In genomic region chr7:83654938-83655630, GRCm38 (mm10) we compare ENCODE assay signal across 8 mouse cellular contexts. TPM values are rescaled to one million over a fixed set of nuclear protein-coding genes. Genes with fewer than 3 reads are reported as not detected.
DNase-seq lines count a peak whose midpoint lies in the region; ATAC-seq and TF ChIP-seq lines count a peak whose summit lies in the region.

No protein-coding gene starts in this region.

- DNase-seq in B cell, adult 2 months: peak; percentile 79 to 82
- peak; percentile 50 for DNase-seq in kidney, postnatal 0 days (ENCODE audit: low spot score)
- peak; percentile 79 to 89 for DNase-seq in thymus, postnatal 36 days
- no peak for DNase-seq in frontal cortex, postnatal 25 days (ENCODE audit: low spot score in 2 of 2)

- no peaks in the 10 kb centered on the region for H3K9me3 ChIP-seq in kidney, postnatal 0 days (replicated peaks; ENCODE audit: low read length)
- H3K9me3 ChIP-seq in forebrain, embryonic 13.5 days (replicated peaks): no peaks in the 10 kb centered on the region
- H3K9me3 ChIP-seq in hindbrain, embryonic 13.5 days: no peaks in the 10 kb centered on the region

- 0 out of 2 replicates have a peak, but pooled peaks have one; percentile 38 for TF ChIP-seq POLR2A in bone marrow macrophage, adult 2 months (IDR thresholded peaks at IDR 0.05; ENCODE audit: borderline replicate concordance, low read depth, low read length)

- H3K79me2 ChIP-seq in macrophage (ENCODE audit: inconsistent target): peaks cover 43% of the 10 kb centered on the region

- H3K4me3 ChIP-seq in bone marrow macrophage, adult 2 months (ENCODE audit: insufficient read depth, low read length): peak overlapping the region; percentile 72
- no peak overlapping the region for H3K4me3 ChIP-seq in kidney, postnatal 0 days (replicated peaks; ENCODE audit: low read depth, low read length)
- H3K4me3 ChIP-seq in macrophage (ENCODE audit: inconsistent target): peak overlapping the region; percentile 57
- no peak overlapping the region for H3K4me3 ChIP-seq in forebrain, embryonic 13.5 days
- H3K4me3 ChIP-seq in hindbrain, embryonic 13.5 days: no peak overlapping the region

- H3K4me1 ChIP-seq in bone marrow macrophage, adult 2 months (ENCODE audit: control insufficient read depth, insufficient read depth, low read length): peaks cover 73% of the 10 kb centered on the region
- H3K4me1 ChIP-seq in kidney, postnatal 0 days (replicated peaks; ENCODE audit: insufficient read depth, low read length): no peaks in the 10 kb centered on the region
- no peaks in the 10 kb centered on the region for H3K4me1 ChIP-seq in forebrain, embryonic 13.5 days
- no peaks in the 10 kb centered on the region for H3K4me1 ChIP-seq in hindbrain, embryonic 13.5 days (replicated peaks)

- TF ChIP-seq CTCF in bone marrow macrophage, adult 2 months (IDR thresholded peaks at IDR 0.05; ENCODE audit: low read depth, low read length): no peak
- no peak for TF ChIP-seq CTCF in kidney, postnatal 0 days (IDR thresholded peaks at IDR 0.05; ENCODE audit: low read depth)

- peak overlapping the region; percentile 79 for H3K27ac ChIP-seq in bone marrow macrophage, adult 2 months (ENCODE audit: insufficient read depth, low read depth, low read length)
- peak overlapping the region; percentile 44; the same call in 1 of the 2 replicates for H3K27ac ChIP-seq in kidney, postnatal 0 days
- peak overlapping the region; percentile 76 for H3K27ac ChIP-seq in macrophage
- H3K27ac ChIP-seq in forebrain, embryonic 13.5 days: no peak overlapping the region
- H3K27ac ChIP-seq in hindbrain, embryonic 13.5 days: no peak overlapping the region

- H3K36me3 ChIP-seq in kidney, postnatal 0 days (ENCODE audit: insufficient read depth, low read length): no peaks in the 10 kb centered on the region
- no peaks in the 10 kb centered on the region; the same call in 1 of the 2 replicates for H3K36me3 ChIP-seq in macrophage (ENCODE audit: inconsistent target)
- no peaks in the 10 kb centered on the region for H3K36me3 ChIP-seq in forebrain, embryonic 13.5 days (ENCODE audit: poor library complexity, severe bottlenecking)
- H3K36me3 ChIP-seq in hindbrain, embryonic 13.5 days: no peaks in the 10 kb centered on the region

- H3K9ac ChIP-seq in kidney, postnatal 0 days (ENCODE audit: low read depth, low read length): no peak overlapping the region
- H3K9ac ChIP-seq in forebrain, embryonic 13.5 days: no peak overlapping the region
- no peak overlapping the region for H3K9ac ChIP-seq in hindbrain, embryonic 13.5 days

- no peak for ATAC-seq in kidney, postnatal 0 days (replicated peaks; ENCODE audit: low FRiP score, low read depth)
- no peak for ATAC-seq in forebrain, embryonic 13.5 days
- ATAC-seq in hindbrain, embryonic 13.5 days (ENCODE audit: low FRiP score): no peak

- peak overlapping the region; percentile 1; the same call in 1 of the 2 replicates for H3K4me2 ChIP-seq in kidney, postnatal 0 days (ENCODE audit: low read length)
- H3K4me2 ChIP-seq in forebrain, embryonic 13.5 days: no peak overlapping the region
- H3K4me2 ChIP-seq in hindbrain, embryonic 13.5 days: no peak overlapping the region

- 47% methylated on average over 5 of the region's 5 CpGs for whole genome bisulfite sequencing in kidney, postnatal 0 days
- 3% methylated on average over 5 of the region's 5 CpGs for WGBS in macrophage (ENCODE audit: missing documents)
- 82% methylated on average over 5 of the region's 5 CpGs for WGBS in forebrain, embryonic 13.5 days
- 80% methylated on average over 5 of the region's 5 CpGs for WGBS in hindbrain, embryonic 13.5 days

- H3K27me3 ChIP-seq in kidney, postnatal 0 days (ENCODE audit: insufficient read depth, low read length): no peaks in the 10 kb centered on the region
- H3K27me3 ChIP-seq in forebrain, embryonic 13.5 days: no peaks in the 10 kb centered on the region
- no peaks in the 10 kb centered on the region for H3K27me3 ChIP-seq in hindbrain, embryonic 13.5 days

RNA-seq across cellular contexts. Expression of gene Stard5, which starts 23.3 kb away (rescaled TPM):
- 37.0 and 41.8 TPM in 2 replicates for polyA plus RNA-seq in bone marrow macrophage, adult 2 months (2012; ENCODE audit: insufficient read depth, insufficient read length, missing spikeins)
- 45.9 and 51.2 TPM in 2 replicates for polyA plus RNA-seq in kidney, postnatal 0 days (2015; fragmentation: Nextera tagmentation; extraction: Ambion mirVana)
- total RNA-seq in macrophage (2018; cell fraction: chromatin; rRNA removed): 100 to 1,000 TPM in 3 of 26 experiments, 10 to 100 TPM in 23; 43.6 to 155 (median 65.3) TPM
- total RNA-seq in macrophage (2018; cell fraction: cytosol; rRNA removed): 10 to 100 TPM; 24.2 to 49.4 (median 32.9) TPM
- total RNA-seq in macrophage (2018; cell fraction: nucleus; rRNA removed): 100 to 1,000 TPM in 2 of 26 experiments, 10 to 100 TPM in 24; 38.4 to 155 (median 62.9) TPM
- polyA plus RNA-seq in macrophage (2018): 28.1 to 48.0 TPM (median 29.5 TPM) in 3 replicates
- 7.5 and 8.5 TPM in 2 replicates for polyA plus RNA-seq in forebrain, embryonic 13.5 days (2015; fragmentation: Nextera tagmentation; extraction: Ambion mirVana)
- 6.9 and 7.6 TPM in 2 replicates for polyA plus RNA-seq in hindbrain, embryonic 13.5 days (2015; fragmentation: Nextera tagmentation; extraction: Ambion mirVana)

Comparison
In these comparisons a context has a peak if more than half of its experiments do, and no peak if none do; other contexts are left out.
1. DNase-seq: peak in B cell, adult 2 months (2 of 2), kidney, postnatal 0 days (single experiment) and thymus, postnatal 36 days (2 of 2); none in frontal cortex, postnatal 25 days (0 of 2).
2. H3K27ac ChIP-seq: peak in bone marrow macrophage, adult 2 months (single experiment), kidney, postnatal 0 days (single experiment) and macrophage (single experiment); none in forebrain, embryonic 13.5 days (single experiment) and hindbrain, embryonic 13.5 days (single experiment).
3. H3K4me3 ChIP-seq: peak in bone marrow macrophage, adult 2 months (single experiment) and macrophage (single experiment); none in kidney, postnatal 0 days (single experiment), forebrain, embryonic 13.5 days (single experiment) and hindbrain, embryonic 13.5 days (single experiment).